Mouse (Mus musculus) MEL (cell line): ENCODE measurements around the gene Sema3c. TPM values are rescaled to one million over a fixed set of nuclear protein-coding genes. Genes with fewer than 3 reads are reported as not detected.
"Not testable (repeated sequence)": the region's sequence is repeated elsewhere in the genome, so short reads cannot be mapped to it uniquely, and the experiment has no call there.

Experiments
- DNase-seq: peaks from one replicate; pipeline ENCODE4 v3.0.0; 2011; ENCODE audit warnings: low read depth, low spot score
- H3K27ac ChIP-seq: 2 replicates; pipeline ENCODE4 v1.5.1; 2012; ENCODE audit warnings: low read depth, mild to moderate bottlenecking, control low read depth, low read length, moderate library complexity; ENCODE audit not compliant: control insufficient read depth
- H3K27me3 ChIP-seq, 2 experiments: fragments of 150-350 bp in 1 of 2; sonication (generic) in 1 of 2; 2 replicates each; pipeline ENCODE4 v1.6.1; 2012; ENCODE audit warnings: low read length in 2 of 2, mild to moderate bottlenecking in 2 of 2, improper control_type of control experiment in 1 of 2, moderate library complexity in 1 of 2; ENCODE audit not compliant: insufficient read depth in 2 of 2, control insufficient read depth in 1 of 2
- H3K36me3 ChIP-seq, 2 experiments: 2 replicates each; pipeline ENCODE4 v1.6.1; 2012 to 2014; ENCODE audit warnings: low read length in 2 of 2, improper control_type of control experiment in 1 of 2, inconsistent platforms in 1 of 2, mild to moderate bottlenecking in 1 of 2; ENCODE audit not compliant: insufficient read depth in 2 of 2, control insufficient read depth in 1 of 2
- H3K4me1 ChIP-seq, 2 experiments: fragments of 150-350 bp in 1 of 2; sonication (generic) in 1 of 2; 2 replicates each; pipeline ENCODE4 v1.6.1; 2012; ENCODE audit warnings: low read length in 2 of 2, improper control_type of control experiment in 1 of 2, mild to moderate bottlenecking in 1 of 2; ENCODE audit not compliant: insufficient read depth in 2 of 2, control insufficient read depth in 1 of 2
- H3K4me3 ChIP-seq, 2 experiments: fragments of 150-350 bp in 1 of 2; sonication (generic) in 1 of 2; 2 replicates each; pipeline ENCODE4 v1.5.1; 2012; ENCODE audit warnings: low read depth in 2 of 2, low read length in 2 of 2, mild to moderate bottlenecking in 2 of 2, moderate library complexity in 2 of 2, control low read depth in 1 of 2, improper control_type of control experiment in 1 of 2; ENCODE audit not compliant: control insufficient read depth in 1 of 2, insufficient read depth in 1 of 2
- H3K79me2 ChIP-seq: 2 replicates; pipeline ENCODE4 v1.6.1; 2012; ENCODE audit warnings: mild to moderate bottlenecking, low read length, moderate library complexity; ENCODE audit not compliant: control insufficient read depth, poor library complexity, insufficient read depth
- H3K9ac ChIP-seq: 2 replicates; pipeline ENCODE4 v1.6.1; 2012; ENCODE audit warnings: low read depth, mild to moderate bottlenecking, control low read depth, low read length, moderate library complexity; ENCODE audit not compliant: control insufficient read depth, poor library complexity, severe bottlenecking
- H3K9me3 ChIP-seq: fragments of 150-350 bp; sonication (generic); replicated peaks from 2 replicates; pipeline ENCODE4 v1.6.1; 2012; ENCODE audit warnings: mild to moderate bottlenecking, low read length, improper control_type of control experiment, moderate library complexity; ENCODE audit not compliant: insufficient read depth
- BHLHE40 ChIP-seq: IDR thresholded peaks from 2 replicates; pipeline ENCODE4 v1.6.1; 2012; ENCODE audit warnings: low read depth, mild to moderate bottlenecking, inconsistent platforms, low read length, improper control_type of control experiment, borderline replicate concordance
- CHD1 ChIP-seq: IDR thresholded peaks from 2 replicates; pipeline ENCODE4 v1.6.1; 2012; ENCODE audit warnings: low read depth, mild to moderate bottlenecking, inconsistent platforms, low read length, improper control_type of control experiment
- CHD2 ChIP-seq: IDR thresholded peaks from 2 replicates; pipeline ENCODE4 v1.6.1; 2011; ENCODE audit warnings: low read length, improper control_type of control experiment
- CTCF ChIP-seq, 3 experiments: IDR thresholded peaks in 2 of 3; conservative IDR thresholded peaks in 1 of 3; 2 replicates each; pipeline ENCODE4 v1.5.1; 2011 to 2012; ENCODE audit warnings: low read length in 3 of 3, low read depth in 2 of 3, mild to moderate bottlenecking in 2 of 3, improper control_type of control experiment in 1 of 3, inconsistent platforms in 1 of 3, mixed read lengths in 1 of 3, moderate library complexity in 1 of 3; ENCODE audit not compliant: control insufficient read depth in 1 of 3, insufficient read depth in 1 of 3, poor library complexity in 1 of 3, severe bottlenecking in 1 of 3
- EP300 ChIP-seq, 2 experiments: IDR thresholded peaks; 2 replicates each; pipeline ENCODE4 v1.6.1; 2011; ENCODE audit warnings: improper control_type of control experiment in 2 of 2, low read length in 2 of 2, low read depth in 1 of 2, mild to moderate bottlenecking in 1 of 2
- ETS1 ChIP-seq: IDR thresholded peaks from 2 replicates; pipeline ENCODE4 v1.6.1; 2012; ENCODE audit warnings: low read depth, mild to moderate bottlenecking, inconsistent platforms, low read length, improper control_type of control experiment, moderate library complexity
- GABPA ChIP-seq: IDR thresholded peaks from 2 replicates; pipeline ENCODE4 v1.6.1; 2012; ENCODE audit warnings: low read depth, mild to moderate bottlenecking, inconsistent platforms, low read length, improper control_type of control experiment, moderate library complexity
- GATA1 ChIP-seq: IDR thresholded peaks from 2 replicates; pipeline ENCODE4 v1.6.1; 2011; ENCODE audit warnings: low read depth, low read length, improper control_type of control experiment
- KAT2A ChIP-seq: conservative IDR thresholded peaks from 2 replicates; pipeline ENCODE4 v1.6.1; 2012; ENCODE audit warnings: low read depth, low read length, improper control_type of control experiment, inconsistent platforms
- MAZ ChIP-seq: IDR thresholded peaks from 2 replicates; pipeline ENCODE4 v1.6.1; 2012; ENCODE audit warnings: low read depth, mild to moderate bottlenecking, inconsistent platforms, low read length, improper control_type of control experiment
- RAD21 ChIP-seq: IDR thresholded peaks from 2 replicates; pipeline ENCODE4 v1.6.1; 2011; ENCODE audit warnings: mild to moderate bottlenecking, low read depth, low read length, improper control_type of control experiment
- SMC3 ChIP-seq: IDR thresholded peaks from 2 replicates; pipeline ENCODE4 v1.6.1; 2011; ENCODE audit warnings: low read depth, low read length, improper control_type of control experiment
- TCF12 ChIP-seq: IDR thresholded peaks from 2 replicates; pipeline ENCODE4 v1.6.1; 2014; ENCODE audit warnings: low read depth, mild to moderate bottlenecking, inconsistent platforms, low read length, improper control_type of control experiment, moderate library complexity
- ZC3H11A ChIP-seq: IDR thresholded peaks from 2 replicates; pipeline ENCODE4 v1.6.1; 2012; ENCODE audit warnings: low read depth, mild to moderate bottlenecking, inconsistent platforms, low read length, improper control_type of control experiment
- ZNF384 ChIP-seq: IDR thresholded peaks from 2 replicates; pipeline ENCODE4 v1.6.1; 2012; ENCODE audit warnings: low read depth, mild to moderate bottlenecking, inconsistent platforms, low read length, improper control_type of control experiment
- polyA plus RNA-seq, 2 experiments: library from polyadenylated mRNA; stranded (reverse) in 1 of 2; unstranded in 1 of 2; fragments of >175 nt in 1 of 2; fragments of >200 nt in 1 of 2; gene quantifications; 2 replicates each; pipeline versions ENCODE4 v1.2.1 to v1.2.4; 2012; ENCODE audit warnings: low replicate concordance in 2 of 2, low read depth in 1 of 2; ENCODE audit not compliant: insufficient read length in 2 of 2, insufficient read depth in 1 of 2, missing spikeins in 1 of 2
- total RNA-seq: library from RNA; depleted of rRNA; stranded (reverse); fragments of 300-350 nt; gene quantifications from 2 replicates; pipeline ENCODE4 v1.2.3, GENCODE M21; 2012; rRNA removed

The Sema3c gene
- total RNA-seq (not detected in 2 replicates), polyA plus RNA-seq (not detected)

- no peak for DNase-seq
- TF ChIP-seq CHD2 (no peak), RAD21 (peak; percentile 33), CHD1 (no peak), GABPA (no peak), ZC3H11A (peak; percentile 11; the same call in 1 of the 2 replicates), GATA1 (no peak), ZNF384 (peak; percentile 76), CTCF (IDR thresholded peaks at IDR 0.05 in 2 of 3, conservative IDR thresholded peaks at IDR 0.05 in 1 of 3; ENCODE audit: control insufficient read depth in 1 of 3, insufficient read depth in 1 of 3, low read depth in 2 of 3, low read length in 3 of 3, poor library complexity in 1 of 3, severe bottlenecking in 1 of 3) (peak in 1 of 3 experiments; percentile 31; a peak in 2 of 6 replicates), BHLHE40 (no peak), MAZ (no peak), SMC3 (peak; percentile 54), KAT2A (no peak)
- Histone ChIP-seq H3K4me1 (no peaks in the 10 kb centered on the region), H3K9ac (no peak within 1 kb of the TSS), H3K27me3 (no peaks in the 10 kb centered on the region; a peak in 1 of 4 replicates), H3K4me3 (no peak within 1 kb of the TSS), H3K79me2 (no peaks in the 10 kb centered on the region), H3K27ac (no peak within 1 kb of the TSS), H3K36me3 (no peaks in the 10 kb centered on the region), H3K9me3 (no peaks in the 10 kb centered on the region)
Observed at GRCm38 (mm10) chr5:17573694-17574380, at the start of gene Sema3c. Gene Sema3c, plus strand, starts transcription at chr5:17574281.

DNA sequence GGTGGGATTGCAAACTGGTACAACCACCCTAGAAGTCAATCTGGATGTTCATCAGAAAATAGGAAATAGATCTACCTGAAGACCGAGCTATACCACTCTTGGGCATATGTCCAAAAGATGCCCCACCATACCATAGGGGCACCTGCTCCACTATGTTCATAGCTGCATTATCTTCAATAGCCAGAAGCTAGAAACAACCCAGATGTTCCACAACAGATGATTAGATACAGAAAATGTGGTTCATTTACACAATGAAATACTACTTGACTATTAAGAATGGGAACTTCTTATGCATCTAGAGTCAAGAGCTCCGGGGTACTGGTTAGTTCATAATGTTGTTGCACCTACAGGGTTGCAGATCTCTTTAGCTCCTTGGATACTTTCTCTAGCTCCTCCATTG, 42.9 kb upstream of the Sema3c start:
- H3K27me3 ChIP-seq, H3K4me3 ChIP-seq, H3K9ac ChIP-seq, H3K79me2 ChIP-seq, H3K4me1 ChIP-seq, H3K9me3 ChIP-seq, H3K27ac ChIP-seq, H3K36me3 ChIP-seq: not testable (repeated sequence)
- TF ChIP-seq GATA1 (0 out of 2 replicates have a peak, but pooled peaks have one; percentile 29), TCF12 (peak; percentile 85), EP300 (IDR thresholded peaks at IDR 0.05; ENCODE audit: low read depth in 1 of 2, low read length in 2 of 2) (peak in 1 of 2 experiments; percentile 63; a peak in 2 of 4 replicates), ETS1 (peak; percentile 37; the same call in 1 of the 2 replicates)
- peak; percentile 11 for DNase-seq
